Mouse (Mus musculus) heart, postnatal 0 days (tissue): Measurements from ENCODE around the gene Ehmt2. TPM values are rescaled to one million over a fixed set of nuclear protein-coding genes. Genes with fewer than 3 reads are reported as not detected.
A peak's percentile ranks its signal among the peaks of the same experiment; 100 is the strongest.
"Not testable (repeated sequence)": the region's sequence is repeated elsewhere in the genome, so short reads cannot be mapped to it uniquely, and the experiment has no call there.

Experiments used
- ATAC-seq: fragments of 200-750 bp; cut with Nextera tagmentation; 2 replicates; pipeline ENCODE4 v1.8.0; 2017; ENCODE audit warnings: low read depth, moderate number of reproducible peaks, moderate library complexity; ENCODE audit not compliant: insufficient read depth
- DNase-seq: peaks from one replicate; pipeline ENCODE4 v3.0.0-alpha.2; 2016; ENCODE audit warnings: low spot score
- H3K27ac ChIP-seq: fragments of 300-500 bp; sonication (generic); 2 replicates; pipeline ENCODE4 v1.5.1; 2014; ENCODE audit warnings: low read depth, mild to moderate bottlenecking
- H3K27me3 ChIP-seq: fragments of 300-500 bp; sonication (generic); 2 replicates; pipeline ENCODE4 v1.6.1; 2014; ENCODE audit warnings: low read length, mixed read lengths; ENCODE audit not compliant: control insufficient read depth, insufficient read depth
- H3K36me3 ChIP-seq: fragments of 300-500 bp; sonication (generic); replicated peaks from 2 replicates; pipeline ENCODE4 v1.6.1; 2014; ENCODE audit warnings: low read length, mixed read lengths; ENCODE audit not compliant: control insufficient read depth, insufficient read depth
- H3K4me1 ChIP-seq: fragments of 300-500 bp; sonication (generic); 2 replicates; pipeline ENCODE4 v1.6.1; 2014; ENCODE audit warnings: antibody characterized with exemption; ENCODE audit not compliant: control insufficient read depth, insufficient read depth
- H3K4me2 ChIP-seq: fragments of 300-500 bp; sonication (generic); 2 replicates; pipeline ENCODE4 v1.6.1; 2014; ENCODE audit warnings: low read depth, mild to moderate bottlenecking, low read length, moderate library complexity
- H3K4me3 ChIP-seq: fragments of 300-500 bp; sonication (generic); 2 replicates; pipeline ENCODE4 v1.5.1; 2014; ENCODE audit warnings: low read depth, low read length
- H3K9ac ChIP-seq: fragments of 300-500 bp; sonication (generic); replicated peaks from 2 replicates; pipeline ENCODE4 v1.6.1; 2014; ENCODE audit warnings: low read depth, low read length, mixed read lengths
- H3K9me3 ChIP-seq: fragments of 300-500 bp; sonication (generic); replicated peaks from 2 replicates; pipeline ENCODE4 v1.6.1; 2016; ENCODE audit warnings: low read length; ENCODE audit not compliant: control insufficient read depth
- CTCF ChIP-seq: IDR thresholded peaks from 2 replicates; pipeline ENCODE4 v1.5.1; 2016; ENCODE audit warnings: antibody characterized with exemption, control low read depth, low read depth
- EP300 ChIP-seq: IDR thresholded peaks from 2 replicates; pipeline ENCODE4 v1.6.1; 2016; ENCODE audit warnings: antibody characterized with exemption, low read depth
- WGBS: fragments of 180-500 bp; shearing (Covaris S2); extraction: QIAGEN DNeasy Blood & Tissue Kit; methylation state at CpG from one replicate; pipeline ENCODE4 v1.1.7; 2014; 5-methylcytosine and 5-hydroxymethylcytosine counted together
- polyA plus RNA-seq: library from polyadenylated mRNA; unstranded; fragments of >200 nt; fragmentation: Nextera tagmentation; extraction: Ambion mirVana; gene quantifications from 2 replicates; pipeline ENCODE4 v1.2.1, GENCODE M21; 2015
- total RNA-seq: library from RNA; depleted of rRNA; stranded (reverse); fragments of >200 nt; gene quantifications from 2 replicates; pipeline ENCODE4 v1.2.3, GENCODE M21; 2014; ENCODE audit warnings: low replicate concordance

Gene Ehmt2
- total and polyA plus RNA-seq, 2 experiments from 2014 or later = 17.6 to 80.3 TPM

- no peak overlapping the region for H3K4me2 ChIP-seq
- no peaks in the 10 kb centered on the region for H3K9me3 ChIP-seq
- 26% methylated on average over 1 of the region's 1 CpGs for WGBS
- no peak overlapping the region for H3K9ac ChIP-seq
- H3K4me3 ChIP-seq = no peak overlapping the region
- peaks cover 8% of the 10 kb centered on the region; the same call in 1 of the 2 replicates for H3K4me1 ChIP-seq
- TF ChIP-seq CTCF (peak; percentile 51), EP300 (no peak)
- no peak for ATAC-seq
- H3K36me3 ChIP-seq = no peaks in the 10 kb centered on the region
- H3K27ac ChIP-seq = no peak overlapping the region
- peak; percentile 45 for DNase-seq
- no peaks in the 10 kb centered on the region for H3K27me3 ChIP-seq
Observed at GRCm38 (mm10) chr17:34956340-34956739, 58.1 kb downstream of the Ehmt2 start.

- not testable (repeated sequence) for H3K4me2 ChIP-seq, ATAC-seq, H3K27me3 ChIP-seq, H3K27ac ChIP-seq, H3K9ac ChIP-seq, H3K4me3 ChIP-seq, H3K9me3 ChIP-seq, H3K4me1 ChIP-seq, H3K36me3 ChIP-seq, DNase-seq
- 13% methylated on average over 6 of the region's 40 CpGs for WGBS
Observed at GRCm38 (mm10) chr17:34957291-34957690, 59.0 kb downstream of the Ehmt2 start.

GRCm38 (mm10) chr17:34957966-34958365 lies 59.7 kb downstream of the Ehmt2 start:
- not testable (repeated sequence) for ATAC-seq, H3K4me2 ChIP-seq, H3K4me1 ChIP-seq, H3K9ac ChIP-seq, H3K27me3 ChIP-seq, DNase-seq, H3K9me3 ChIP-seq, H3K4me3 ChIP-seq, H3K36me3 ChIP-seq, H3K27ac ChIP-seq
- WGBS = 18% methylated on average over 24 of the region's 40 CpGs

GRCm38 (mm10) chr17:34958734-34959129 lies 60.5 kb downstream of the Ehmt2 start:
- Histone ChIP-seq H3K4me3 (peak overlapping the region; percentile 57), H3K4me2 (peak overlapping the region; percentile 68)
- DNase-seq, H3K27ac ChIP-seq, H3K27me3 ChIP-seq, H3K9me3 ChIP-seq, H3K9ac ChIP-seq, H3K4me1 ChIP-seq, H3K36me3 ChIP-seq: not testable (repeated sequence)
- WGBS = 1% methylated on average over 18 of the region's 47 CpGs
- peak; percentile 10 for ATAC-seq

- peak within 1 kb of the TSS; percentile 92 for H3K27ac ChIP-seq
- H3K4me2 ChIP-seq = peak within 1 kb of the TSS; percentile 68
- peak within 1 kb of the TSS; percentile 55 for H3K9ac ChIP-seq
- H3K27me3 ChIP-seq, H3K36me3 ChIP-seq, H3K4me1 ChIP-seq, H3K9me3 ChIP-seq: not testable (repeated sequence)
- H3K4me3 ChIP-seq = peak within 1 kb of the TSS; percentile 57
- WGBS = under 1% methylated on average over 28 of the region's 32 CpGs
- peak; percentile 92 for ATAC-seq
- DNase-seq = peak; percentile 87
Observed at GRCm38 (mm10) chr17:34959130-34959778, 61.0 kb downstream of the Ehmt2 start, which contains the start of gene Hspa1b. Hspa1b (minus strand) TSS chr17:34959238.

- Histone ChIP-seq H3K9me3 (no peaks in the 10 kb centered on the region), H3K36me3 (no peaks in the 10 kb centered on the region), H3K4me1 (peaks cover 8% of the 10 kb centered on the region; the same call in 1 of the 2 replicates), H3K4me2 (peak overlapping the region; percentile 68), H3K9ac (peak overlapping the region; percentile 55), H3K27ac (peak overlapping the region; percentile 92), H3K4me3 (peak overlapping the region; percentile 57), H3K27me3 (no peaks in the 10 kb centered on the region)
- DNase-seq = peak; percentile 45
- TF ChIP-seq EP300 (no peak), CTCF (no peak)
- no peak for ATAC-seq
- WGBS = 11% methylated on average over 12 of the region's 12 CpGs
Observed at GRCm38 (mm10) chr17:34959881-34960515, 61.7 kb downstream of the Ehmt2 start.
